Mouse (Mus musculus): ENCODE measurements around the gene Schip1. TPM values are rescaled to one million over a fixed set of nuclear protein-coding genes. Genes with fewer than 3 reads are reported as not detected.

The Schip1 gene
- polyA plus RNA-seq, 1 experiment from 2014 or later: 5.0 TPM

Other genes with a start within 250 kb of the Schip1 start
- not detected in 2 replicates for gene Iqcj, start 172.6 kb upstream of the Schip1 start, polyA plus RNA-seq (2016; fragmentation: Nextera tagmentation; extraction: Ambion mirVana)
- gene Iqschfp, start 172.6 kb upstream of the Schip1 start, polyA plus RNA-seq (2016; fragmentation: Nextera tagmentation; extraction: Ambion mirVana): not detected in 2 replicates

Measured in liver, embryonic 12.5 days (tissue).